Comparison of ENCODE assay signal across 18 mouse cellular contexts in the genomic region with DNA sequence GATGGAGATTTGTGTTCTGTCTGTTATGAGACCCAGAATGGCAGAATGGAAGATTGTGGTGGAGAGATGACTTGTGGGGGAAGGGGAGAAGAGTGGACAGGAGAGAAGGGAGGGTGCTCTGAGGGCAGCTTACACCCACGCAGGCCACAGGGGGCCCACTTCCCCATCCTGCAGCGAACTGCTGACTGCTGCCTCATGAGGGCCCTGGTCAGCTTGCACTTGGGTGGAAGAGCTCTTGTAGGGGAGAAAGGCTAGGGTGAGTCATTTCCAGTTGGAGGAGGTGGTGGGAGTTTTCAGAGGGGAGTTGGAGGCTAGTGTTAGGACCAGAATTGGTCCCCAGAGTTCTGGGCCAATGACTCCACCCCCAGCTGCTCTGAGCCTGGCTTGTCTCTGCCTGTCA.
DNase-seq lines count a peak whose midpoint lies in the region; ATAC-seq lines count a peak whose summit lies in the region.
"Had no signal": no experiment of that assay in that cellular context is flagged by ENCODE, and none has a peak within 500 bp of the region (broad histone marks: within the 10 kb centered on the region; RNA-seq: fewer than 3 reads in every experiment).

No protein-coding gene starts in this region.

- peak; percentile 36 for DNase-seq in adrenal gland, adult 2 months
- DNase-seq in adrenal gland, postnatal 4 days (ENCODE audit: low spot score in 2 of 2): no peak
- DNase-seq in layer of hippocampus, adult 9-11 months: peak; percentile 84
- DNase-seq in layer of hippocampus, postnatal 25 days (ENCODE audit: extremely low spot score in 1 of 2, low spot score in 1 of 2): no peak
- peak; percentile 43 for DNase-seq in NIH3T3 (ENCODE audit: low read depth)
- no peak for DNase-seq in ovary, postnatal 10 days (ENCODE audit: low spot score)
- DNase-seq in cerebellum, postnatal 14 days: no peak
- DNase-seq: adrenal gland, postnatal 25 days; cerebellum, postnatal 36 days; heart, postnatal 10 days; lung, embryonic 14.5 days; retina, postnatal 1 day; right cerebral cortex, postnatal 4 days; thymus, postnatal 36 days had no signal

- ATAC-seq in megakaryocyte, adult 5-6 weeks (ENCODE audit: poor library complexity, severe bottlenecking): peak; percentile 80
- ATAC-seq: activated CD4-positive, CD25-positive, alpha-beta regulatory T cell, adult 4 months; forebrain, embryonic 14.5 days; midbrain, embryonic 13.5 days had no signal

Comparison
In these comparisons a context has a peak if more than half of its experiments do, and no peak if none do; other contexts are left out.
1. DNase-seq: peak in adrenal gland, adult 2 months (single experiment), layer of hippocampus, adult 9-11 months (single experiment) and NIH3T3 (single experiment); none in adrenal gland, postnatal 4 days (0 of 2), layer of hippocampus, postnatal 25 days (0 of 2), ovary, postnatal 10 days (single experiment) and cerebellum, postnatal 14 days (0 of 2).